Mouse (Mus musculus) right cerebral cortex, postnatal 4 days (tissue): ENCODE measurements around the gene Psap.
"Not testable (repeated sequence)": the region's sequence is repeated elsewhere in the genome, so short reads cannot be mapped to it uniquely, and the experiment has no call there.

ENCODE experiments used
- DNase-seq: peaks from one replicate; pipeline ENCODE4 v3.0.0-alpha.2; 2022

Psap gene

DNA sequence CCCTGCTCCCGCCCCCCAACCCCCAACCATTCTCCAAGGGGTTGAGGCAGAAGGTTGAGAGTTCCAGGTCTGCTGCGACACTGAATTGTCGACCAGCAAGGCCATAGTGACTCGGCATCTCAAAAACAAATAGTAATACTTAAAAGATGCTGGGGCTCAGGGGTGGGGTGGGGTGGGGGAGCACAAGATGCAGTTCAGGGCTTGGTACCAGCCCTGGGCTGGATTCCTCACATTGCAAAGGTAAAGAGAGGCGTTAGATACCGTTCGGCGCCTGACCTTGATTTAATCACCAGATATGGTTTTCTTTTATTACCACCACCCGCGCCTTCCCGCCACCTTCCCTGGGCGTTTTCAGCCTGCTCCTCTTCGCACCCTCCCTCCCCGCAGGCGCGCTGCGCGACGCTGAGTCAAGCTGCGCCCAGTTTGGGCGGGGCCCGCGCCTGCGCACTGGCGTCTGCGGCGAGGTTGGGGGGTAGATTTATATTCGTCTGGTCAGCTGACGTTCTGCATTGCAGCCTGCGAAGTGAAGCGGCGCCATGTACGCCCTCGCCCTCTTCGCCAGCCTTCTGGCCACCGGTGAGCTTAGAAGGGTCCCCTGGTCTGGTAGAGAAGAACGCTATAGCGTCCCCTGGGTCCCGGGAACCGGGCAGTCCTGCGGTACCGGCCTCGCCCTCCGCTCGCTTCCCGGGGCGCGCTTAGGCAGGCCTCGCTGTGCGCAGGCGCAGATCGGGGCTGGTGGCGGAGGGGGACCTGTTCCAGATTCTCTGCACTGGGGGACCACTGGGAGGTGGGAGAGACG, at the start of gene Psap:
Psap (plus strand) TSS at position 421 of the 799 bp plus-strand sequence.
- peak; percentile 97 for DNase-seq

DNA sequence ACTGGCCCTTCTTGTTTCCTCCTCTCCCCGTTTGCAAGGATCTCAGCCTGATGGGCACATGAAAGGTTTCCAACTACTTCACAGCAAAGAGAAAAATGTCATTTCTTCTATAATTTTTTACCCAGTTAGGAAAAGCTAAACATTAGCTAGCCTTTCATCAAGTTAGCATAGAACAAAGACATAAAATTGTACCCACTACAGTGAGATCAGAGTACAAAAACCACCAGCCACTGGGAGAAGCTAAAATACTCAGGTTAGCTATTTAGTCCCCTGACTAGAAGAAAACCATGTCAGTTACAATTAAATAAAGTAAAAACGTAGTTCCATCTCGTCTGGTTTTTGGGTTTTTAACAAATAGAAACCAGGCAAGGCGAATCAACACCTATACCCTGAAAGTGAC, 49.8 kb upstream of the Psap start:
- no peak for DNase-seq

DNA sequence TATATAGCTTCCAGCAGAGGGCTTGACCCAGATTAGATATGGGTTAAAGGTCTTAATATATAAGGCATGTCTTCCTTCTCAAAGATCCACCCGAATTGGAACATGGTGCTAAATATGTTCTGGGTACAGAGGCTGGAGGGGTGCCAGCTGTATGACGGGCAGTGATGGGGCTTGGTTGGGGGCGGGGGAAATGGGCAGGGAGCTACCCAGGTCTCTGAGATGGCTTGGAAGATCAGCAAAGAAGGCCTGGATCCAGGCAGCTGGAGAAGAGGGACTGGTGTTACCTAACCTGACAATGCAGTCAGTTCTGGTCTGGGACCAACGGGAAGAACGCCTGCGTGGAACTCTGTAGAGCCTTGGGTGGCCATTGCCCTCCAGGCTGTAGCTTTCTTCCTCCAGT, 48.3 kb upstream of the Psap start:
- no peak for DNase-seq

DNA sequence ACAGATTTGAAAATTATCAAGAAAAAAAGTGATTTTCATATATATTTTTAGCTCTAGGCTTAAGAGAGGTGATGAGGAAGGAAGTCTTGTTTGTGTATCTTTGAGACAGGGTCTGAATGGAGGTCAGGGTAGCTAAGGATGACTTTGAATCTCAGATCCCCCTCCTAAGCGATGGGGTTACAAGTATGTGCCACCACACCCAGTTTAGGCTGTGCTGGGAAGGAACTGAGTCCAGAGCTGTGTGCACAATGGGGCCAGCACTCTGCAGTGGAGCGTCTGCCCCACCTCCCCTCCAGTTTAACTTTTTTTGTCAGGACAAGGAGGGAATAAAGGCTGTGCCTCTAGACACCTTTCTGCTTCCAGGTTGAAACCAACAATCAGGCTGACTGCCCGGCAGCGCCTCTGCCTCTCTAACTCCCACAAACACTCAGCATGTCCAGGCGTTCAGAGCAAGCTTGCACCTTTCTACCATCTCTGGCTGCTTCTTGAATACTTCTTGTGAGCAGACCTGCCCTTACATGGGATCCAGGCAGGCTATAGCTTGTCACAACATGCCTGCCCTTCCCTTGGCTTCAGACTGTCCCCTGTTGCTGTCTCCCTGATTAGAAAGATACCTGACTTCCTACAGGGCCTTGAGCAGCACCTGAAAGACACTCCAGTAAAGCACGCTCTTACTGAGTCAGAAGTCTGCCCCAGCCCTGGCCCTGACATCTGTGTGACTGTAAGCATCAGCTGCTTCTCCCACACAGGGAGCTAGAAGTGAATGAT, 46.9 kb upstream of the Psap start:
- no peak for DNase-seq

DNA sequence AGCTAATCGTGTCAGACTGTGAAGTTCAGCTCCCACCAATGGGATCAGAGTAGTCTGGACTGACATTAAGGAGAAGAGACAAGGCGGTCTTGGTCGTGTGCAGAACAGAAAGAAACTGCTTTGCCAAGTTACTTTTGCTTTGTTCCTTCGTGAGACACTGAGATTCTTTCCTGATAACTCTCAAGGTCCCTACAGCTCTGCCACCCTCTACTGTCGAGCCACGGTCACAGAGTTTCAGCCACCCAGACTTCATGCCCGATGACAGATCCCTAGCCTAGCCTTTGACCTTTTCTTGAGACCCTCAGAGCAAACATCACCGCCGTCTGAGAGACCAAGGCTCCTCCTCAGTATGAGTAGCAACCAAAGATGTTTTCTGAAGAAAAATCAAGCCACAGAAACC, 43.4 kb upstream of the Psap start:
- no peak for DNase-seq

DNA sequence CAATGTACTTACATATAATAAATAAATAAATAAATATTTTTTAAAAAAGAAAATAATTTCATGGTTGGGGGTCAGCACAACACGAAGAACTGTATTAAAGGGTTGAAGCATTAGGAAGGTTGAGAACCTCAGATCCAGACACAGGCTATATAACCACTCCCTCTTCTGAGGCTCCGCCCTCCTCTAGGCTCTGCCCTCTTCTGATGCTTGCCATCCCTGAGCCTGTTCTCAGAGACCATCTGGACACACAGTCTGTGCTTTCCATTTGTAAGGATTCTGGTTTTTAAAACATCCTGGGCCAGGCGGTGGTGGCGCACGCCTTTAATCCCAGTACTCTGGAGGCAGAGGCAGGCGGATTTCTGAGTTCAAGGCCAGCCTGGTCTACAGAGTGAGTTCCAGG, 41.6 kb upstream of the Psap start:
- DNase-seq: not testable (repeated sequence)

DNA sequence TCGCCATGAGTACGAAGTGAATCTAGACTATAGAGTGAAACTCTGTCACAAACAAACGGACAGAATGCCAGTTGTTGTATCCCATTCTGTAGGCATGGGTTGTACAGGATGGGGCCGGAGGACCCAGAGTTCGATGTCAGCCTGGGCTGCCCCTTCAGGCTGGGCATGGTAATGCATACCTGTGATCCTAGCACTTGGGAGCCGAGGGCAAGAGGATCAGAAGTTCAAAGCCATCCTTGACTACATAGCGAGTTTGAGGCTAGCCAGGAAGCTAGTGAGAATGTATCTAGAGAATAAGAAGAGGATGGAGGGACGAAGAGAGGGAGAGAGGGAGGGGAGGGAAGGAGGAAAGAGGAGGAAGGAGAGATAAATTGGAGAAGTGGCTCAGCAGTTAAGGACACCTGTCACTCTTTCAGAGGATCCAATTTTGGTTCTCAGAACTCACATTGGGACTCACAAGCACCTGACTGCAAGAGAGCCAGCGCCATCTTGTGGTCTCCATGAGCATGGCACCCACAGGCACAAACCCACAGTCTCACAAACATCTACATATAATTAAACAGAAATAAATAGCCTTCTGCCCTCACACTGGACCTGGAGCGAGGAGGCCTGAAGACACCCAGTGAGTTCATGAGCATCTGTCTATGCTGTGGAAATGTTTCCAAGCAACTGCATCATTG, 39.8 kb upstream of the Psap start:
- DNase-seq: peak; percentile 67

DNA sequence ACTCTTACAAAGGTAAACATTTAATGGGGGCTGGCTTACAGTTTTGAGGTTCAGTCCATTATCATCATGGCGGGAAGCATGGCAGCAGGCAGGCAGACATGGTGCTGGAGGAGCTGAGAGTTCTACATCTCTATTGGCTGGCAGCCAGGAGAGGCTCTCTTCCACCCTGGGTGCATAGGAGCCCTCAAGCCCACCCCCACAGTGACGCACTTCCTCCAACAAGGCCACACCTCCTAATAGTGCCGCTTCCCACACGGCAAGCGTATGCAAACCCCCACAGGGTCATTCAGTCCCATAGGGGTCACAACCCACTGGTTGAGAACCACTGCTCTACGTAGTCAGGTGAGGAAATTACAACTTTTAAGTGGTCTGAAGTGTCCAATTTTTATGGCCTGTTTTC, 37.0 kb upstream of the Psap start:
- no peak for DNase-seq

DNA sequence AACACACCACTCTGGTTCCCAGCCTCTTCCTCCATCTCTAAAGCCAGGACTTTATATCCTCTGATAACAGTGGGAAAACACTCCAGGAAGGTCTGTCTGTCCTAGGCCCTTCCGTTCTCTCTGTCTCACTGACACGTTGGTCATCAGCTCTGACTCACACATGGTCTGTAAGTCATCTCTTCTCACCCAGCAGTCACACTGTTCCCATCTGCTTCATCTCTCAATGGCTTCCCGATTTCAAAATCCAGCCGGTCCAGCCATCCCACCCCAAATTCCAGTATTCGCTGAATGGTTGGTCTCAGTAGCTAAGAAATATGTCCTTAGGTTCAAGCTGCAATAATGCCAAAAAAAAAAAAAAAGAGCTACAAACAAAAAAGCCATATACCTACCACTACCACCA, 33.5 kb upstream of the Psap start:
- no peak for DNase-seq

DNA sequence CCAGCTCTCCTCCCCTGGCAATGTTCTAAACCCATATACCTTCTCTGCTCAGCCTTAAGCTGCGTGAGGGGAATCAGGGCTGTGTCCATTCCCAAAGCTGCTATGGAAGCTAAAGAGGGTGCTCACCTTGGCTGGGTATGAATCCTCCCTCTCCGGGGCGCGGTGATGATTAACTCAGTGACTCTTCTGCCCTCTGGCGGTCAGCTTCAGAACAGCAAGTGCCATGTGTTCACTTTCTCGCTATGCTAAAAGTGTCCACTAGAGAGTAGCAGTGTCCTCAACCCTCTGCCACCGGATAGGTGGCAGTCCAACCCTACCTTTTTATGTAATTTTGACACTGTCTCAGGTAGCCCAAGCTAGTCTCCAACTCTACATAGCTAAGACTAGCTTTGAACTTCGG, 32.4 kb upstream of the Psap start:
- peak; percentile 97 for DNase-seq

DNA sequence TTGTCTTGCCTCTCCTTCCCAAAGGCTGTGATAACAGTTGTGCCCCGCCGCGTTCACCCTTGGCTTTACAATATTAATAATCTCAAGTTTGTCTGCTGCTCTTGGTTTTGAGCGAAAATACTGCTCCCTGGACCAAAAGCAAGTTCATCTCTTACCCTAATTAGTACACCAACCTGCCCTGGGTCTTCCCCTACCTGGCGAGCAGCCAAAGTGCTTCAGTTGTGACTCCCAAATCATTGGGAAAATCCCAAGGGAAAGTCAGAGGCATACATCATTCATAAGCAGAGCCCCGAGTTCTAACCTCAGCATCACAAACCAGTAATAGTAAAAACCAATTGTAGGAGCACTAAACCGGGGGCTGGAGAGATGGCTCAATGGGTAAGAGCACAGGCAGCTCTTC, 31.8 kb upstream of the Psap start:
- DNase-seq: peak; percentile 24

DNA sequence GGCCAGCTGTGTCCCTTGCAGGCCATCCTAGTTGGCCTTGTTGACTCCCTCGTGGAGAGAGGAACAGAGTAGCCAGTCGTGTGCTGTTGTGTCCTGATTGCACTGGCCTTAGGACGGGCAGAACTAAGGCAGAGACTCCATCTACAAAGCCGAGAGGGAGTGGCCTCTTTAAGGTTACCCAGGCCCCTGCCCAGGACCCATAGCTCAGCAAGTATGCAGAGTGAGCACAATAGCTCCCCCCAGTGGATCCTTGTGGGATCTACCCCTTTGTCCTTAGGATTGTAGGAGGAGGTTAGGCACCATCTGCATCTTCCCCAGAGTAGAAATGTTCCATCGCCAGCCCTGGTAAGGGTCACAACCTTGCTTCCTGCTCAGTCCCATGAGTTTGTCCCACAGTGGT, 30.9 kb upstream of the Psap start:
- peak; percentile 49 for DNase-seq

DNA sequence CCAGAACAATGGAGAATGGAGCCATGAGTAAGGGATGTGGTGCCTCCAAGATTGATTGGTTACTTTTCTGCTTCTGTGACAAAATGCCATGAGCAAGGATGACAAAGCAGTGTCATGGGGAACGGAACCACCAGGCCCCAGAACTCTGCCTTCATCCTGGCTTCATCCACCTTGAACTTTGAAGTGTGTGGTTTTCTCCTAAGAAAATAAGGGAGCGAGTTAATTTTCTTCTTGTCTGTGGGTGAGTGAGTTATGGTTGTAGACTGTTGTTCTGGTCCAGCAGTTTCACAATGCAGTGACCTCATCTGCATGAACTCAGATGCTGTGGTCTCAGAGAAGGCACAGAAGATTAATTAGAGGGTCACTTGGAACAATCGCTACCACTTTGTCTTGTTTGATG, 29.1 kb upstream of the Psap start:
- not testable (repeated sequence) for DNase-seq

DNA sequence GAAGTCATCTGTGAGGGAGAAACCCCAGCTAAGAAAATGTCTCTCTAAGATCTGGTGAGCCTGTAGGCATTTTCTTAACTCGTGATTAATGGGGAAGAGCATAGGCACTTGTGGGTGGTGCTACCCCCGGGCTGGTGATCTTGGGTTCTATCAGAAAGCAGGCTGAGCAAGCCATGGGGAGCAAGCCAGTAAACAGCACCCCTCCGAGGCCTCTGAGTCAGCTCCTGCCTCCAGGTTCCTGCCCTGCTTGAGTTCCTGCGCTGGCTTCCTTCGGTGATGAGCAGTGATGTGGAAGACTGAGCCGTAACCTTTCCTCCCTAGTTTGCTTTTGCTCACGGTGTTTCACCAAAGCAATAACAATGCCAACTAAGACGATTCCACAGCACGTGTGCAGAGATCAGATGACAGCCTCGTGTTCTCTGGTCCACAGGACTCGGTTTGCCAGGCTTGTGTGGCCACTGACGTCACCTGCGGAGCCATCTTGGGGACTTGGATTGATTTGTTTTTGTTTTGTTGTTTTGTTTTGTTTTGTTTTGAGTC, 26.9 kb upstream of the Psap start:
- DNase-seq: no peak

DNA sequence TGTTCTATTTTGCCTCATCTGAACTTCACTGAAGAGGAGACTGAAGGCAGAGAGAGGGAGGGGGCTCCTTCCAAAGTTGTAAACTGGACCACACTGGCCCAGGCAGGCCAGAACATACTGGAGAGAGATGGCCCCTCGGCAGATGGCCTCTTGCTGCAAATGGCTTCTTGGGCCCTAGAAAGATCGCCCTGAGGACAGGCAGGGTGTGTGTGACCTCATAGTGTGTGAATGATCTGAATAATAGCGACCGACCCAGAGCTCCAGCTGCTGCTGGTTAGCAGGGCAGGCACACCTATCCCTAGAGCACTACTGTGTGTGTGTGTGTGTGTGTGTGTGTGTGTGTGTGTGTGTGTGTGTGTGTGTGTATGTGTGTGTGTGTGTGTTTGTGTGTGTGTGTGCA, 25.2 kb upstream of the Psap start:
- no peak for DNase-seq

DNA sequence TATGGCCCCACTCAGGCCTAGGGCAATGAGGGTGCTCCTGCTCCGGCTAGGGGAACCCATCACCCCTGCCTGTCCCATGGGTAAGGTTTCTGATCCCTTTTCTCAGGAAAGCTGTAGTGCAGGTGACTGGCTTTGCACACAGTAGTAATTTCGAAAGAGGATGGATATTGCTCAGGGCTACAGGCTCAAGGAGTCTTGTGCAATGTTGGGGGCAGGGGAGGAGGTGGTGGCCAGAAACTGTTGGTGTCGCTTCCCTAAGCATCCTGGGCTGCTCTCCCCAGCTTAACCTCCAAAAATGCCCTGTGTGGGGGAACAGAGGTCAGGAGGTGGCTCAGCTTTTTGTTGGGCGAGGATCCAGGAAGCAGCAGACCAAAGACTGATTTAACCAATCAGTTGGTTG, 24.8 kb upstream of the Psap start:
- DNase-seq: no peak

DNA sequence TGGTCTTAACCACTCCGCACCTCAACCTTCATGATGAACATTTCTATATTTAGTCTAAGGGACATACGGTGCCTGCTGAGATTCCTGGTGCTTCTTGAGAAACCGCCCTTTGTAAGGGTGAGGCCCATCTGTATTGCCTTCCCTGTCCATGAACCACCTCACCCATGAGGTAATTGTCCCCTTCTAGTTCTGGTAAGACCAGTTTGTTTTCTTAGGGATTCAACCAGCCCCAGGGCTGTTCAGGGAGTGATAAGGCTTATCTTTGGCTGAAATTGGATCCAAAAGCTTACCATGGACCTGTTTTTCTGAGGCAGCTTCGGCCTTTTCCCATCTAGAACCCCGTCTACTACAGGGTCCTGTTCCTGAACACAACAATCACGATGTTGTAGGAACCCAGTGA, 21.3 kb upstream of the Psap start:
- DNase-seq: no peak

DNA sequence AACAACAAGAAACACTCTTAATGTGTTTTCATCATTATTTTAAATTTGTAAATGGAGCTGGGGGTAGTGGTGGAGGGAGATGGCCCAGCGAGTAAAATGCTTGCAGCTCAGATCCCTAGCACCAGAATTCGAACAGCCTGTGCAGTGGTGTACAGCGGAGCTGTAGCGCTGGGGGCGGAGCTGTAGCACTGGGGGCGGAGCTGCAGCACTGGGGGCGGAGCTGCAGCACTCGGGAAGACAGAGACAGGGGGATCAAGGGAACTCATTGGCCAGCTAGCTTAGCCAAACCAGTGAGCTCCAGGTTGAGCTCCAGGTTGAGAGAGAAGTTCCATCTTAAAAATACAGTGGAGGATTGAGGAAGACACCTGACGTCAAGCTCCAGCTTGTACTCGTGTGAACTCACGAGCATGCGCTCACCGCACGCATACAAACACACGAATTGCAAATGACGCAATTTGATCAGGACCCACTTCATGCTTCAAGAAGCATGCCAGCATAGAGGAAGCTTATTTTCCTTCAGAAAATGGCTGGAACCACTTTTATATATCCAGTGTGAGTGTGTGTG, 20.1 kb upstream of the Psap start:
- DNase-seq: no peak

DNA sequence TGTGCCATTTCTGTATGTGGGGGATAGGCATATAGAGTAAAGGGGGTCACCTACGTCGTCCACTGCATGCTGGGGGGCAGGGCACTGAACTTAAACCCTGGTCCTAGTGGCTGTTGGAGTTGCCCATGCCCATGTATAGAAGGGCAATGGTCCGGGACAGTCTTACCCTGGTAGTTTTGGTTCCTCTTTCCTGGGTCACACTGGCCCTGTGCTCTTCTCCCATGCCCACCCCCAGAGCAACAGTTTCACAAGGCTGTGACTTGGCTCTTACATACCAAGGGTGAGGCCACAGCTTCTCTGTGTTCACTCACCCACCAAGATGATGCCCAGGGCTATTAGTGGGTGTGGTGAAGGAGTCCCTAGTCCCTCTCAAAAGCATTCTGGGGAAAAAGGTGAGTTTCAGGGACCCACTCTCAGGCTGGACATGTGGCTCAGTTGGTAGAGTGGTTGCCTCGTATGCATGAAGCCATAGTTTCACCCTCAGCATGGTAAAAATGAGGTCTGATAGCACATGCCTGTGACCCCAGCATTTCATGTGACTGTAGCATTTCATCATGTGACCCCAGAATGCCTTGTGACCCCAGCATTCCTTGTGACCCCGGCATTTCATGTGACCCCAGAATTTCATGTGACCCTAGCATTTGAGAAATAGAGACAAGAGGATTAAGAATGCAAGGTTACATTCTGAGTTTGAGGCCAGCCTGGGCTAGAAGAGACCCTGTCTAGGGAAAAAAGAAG, 16.7 kb upstream of the Psap start:
- DNase-seq: no peak

DNA sequence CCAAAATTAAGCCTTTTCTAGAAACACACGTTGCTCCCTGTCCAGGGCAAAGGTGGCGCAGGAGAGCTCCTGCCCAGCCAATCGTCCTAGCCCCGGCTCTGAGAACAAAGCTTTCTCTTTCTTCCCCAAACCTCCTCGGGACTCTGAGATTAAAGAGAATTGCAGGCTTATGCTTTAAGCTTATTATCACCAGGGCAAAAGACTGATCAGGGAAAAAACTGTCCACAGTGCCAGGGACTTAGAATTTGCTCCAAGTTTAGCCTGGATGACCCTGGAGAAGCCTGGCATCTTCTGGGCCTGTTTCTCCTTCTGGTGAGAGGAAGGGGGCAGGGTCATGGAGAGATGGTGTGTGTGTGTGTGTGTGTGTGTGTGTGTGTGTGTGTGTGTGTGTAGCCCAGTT, 15.9 kb upstream of the Psap start:
- DNase-seq: no peak

DNA sequence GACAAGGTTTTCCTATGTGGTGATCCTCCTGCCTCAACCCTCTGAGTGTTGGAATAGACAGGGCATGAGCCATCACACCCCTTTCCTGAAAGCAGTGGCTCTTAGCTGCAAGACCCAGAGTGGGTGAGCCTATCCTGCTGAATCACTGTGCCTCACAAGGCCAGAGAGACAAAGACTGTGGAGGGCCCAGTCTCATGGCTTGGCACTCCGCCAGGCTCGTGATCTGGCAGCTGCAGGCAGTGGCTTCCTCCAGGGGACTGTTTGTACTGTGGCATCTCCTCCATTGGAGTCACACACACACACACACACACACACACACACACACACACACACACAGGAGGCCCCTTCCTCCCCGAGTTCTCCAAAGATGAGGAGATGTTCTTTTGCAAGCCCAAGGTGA, 15.0 kb upstream of the Psap start:
- DNase-seq: peak; percentile 82

DNA sequence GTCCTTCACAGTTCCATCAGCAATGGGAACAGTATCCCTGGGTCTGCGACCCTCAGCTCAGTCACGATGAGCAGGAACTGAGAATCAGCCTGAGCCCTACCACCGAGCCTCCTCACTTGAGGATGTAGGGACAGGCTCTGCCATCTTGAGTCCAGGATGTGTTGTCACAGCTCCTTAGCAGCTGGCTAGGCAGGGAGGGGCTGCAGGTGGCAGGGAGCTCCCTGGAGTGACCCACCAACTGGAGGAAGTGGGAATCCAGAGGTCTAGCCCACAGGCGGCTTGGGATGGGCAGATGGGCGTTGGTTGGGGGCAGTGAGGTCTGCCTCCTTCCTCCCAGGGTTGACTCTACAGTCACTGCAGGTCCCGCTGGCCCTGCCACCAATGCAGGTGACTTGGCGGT, 14.1 kb upstream of the Psap start:
- no peak for DNase-seq

DNA sequence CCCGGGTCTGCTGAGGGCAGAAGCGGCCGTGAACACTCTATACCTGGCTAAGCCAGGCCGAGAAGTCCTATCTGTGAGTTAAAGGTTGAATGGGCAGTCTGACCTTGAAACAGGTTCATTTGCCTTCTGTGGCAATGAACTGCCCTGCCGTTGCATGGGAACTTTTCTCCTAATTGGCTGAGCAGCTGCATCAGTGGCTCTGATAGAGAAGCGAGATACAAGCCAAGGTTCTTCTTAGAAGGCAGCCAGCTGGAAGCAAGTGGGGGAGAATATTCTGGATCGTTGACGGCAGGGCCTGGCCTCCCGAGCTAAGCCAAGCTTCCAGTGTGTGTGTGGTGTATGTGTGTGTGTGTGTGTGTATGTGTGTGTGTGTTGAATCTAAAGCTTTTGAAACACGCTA, 12.2 kb upstream of the Psap start:
- no peak for DNase-seq
